Mouse (Mus musculus) frontal cortex, adult (tissue): ENCODE data around the gene Gnrhr.

Experiments
- ATAC-seq: cut with Nextera tagmentation; 2 replicates; pipeline ENCODE4 v1.9.2; 2017; ENCODE audit warnings: mild to moderate bottlenecking, moderate library complexity, mixed read lengths; ENCODE audit not compliant: low TSS enrichment

Gnrhr gene

DNA sequence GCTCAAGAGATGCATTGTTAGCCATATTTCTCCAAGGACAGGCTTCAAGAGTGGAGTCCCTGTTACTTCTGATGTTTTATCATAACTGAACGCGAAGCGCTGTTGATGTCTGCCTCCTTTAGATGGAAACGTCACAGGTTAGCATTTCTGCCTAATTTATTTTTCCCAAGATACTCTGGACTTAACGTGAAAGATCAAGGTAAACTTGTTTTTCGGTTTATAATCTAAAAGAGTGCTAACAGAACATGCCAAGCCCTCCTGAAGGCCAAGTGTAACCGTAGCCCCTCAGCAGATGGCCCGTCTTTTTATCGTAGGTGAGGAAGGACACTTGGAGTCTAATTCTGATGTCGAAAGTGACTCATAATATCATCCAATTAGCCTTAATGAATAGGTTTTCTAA, at the start of gene Gnrhr:
Gene Gnrhr, minus strand, starts transcription at position 101 of the 400 bp plus-strand sequence.
- no peak for ATAC-seq

- peak; percentile 92 for ATAC-seq
Observed at GRCm38 (mm10) chr5:86246559-86246958, 48.9 kb upstream of the Gnrhr start.

GRCm38 (mm10) chr5:86244880-86245279, 47.2 kb upstream of the Gnrhr start:
- ATAC-seq = no peak

DNA sequence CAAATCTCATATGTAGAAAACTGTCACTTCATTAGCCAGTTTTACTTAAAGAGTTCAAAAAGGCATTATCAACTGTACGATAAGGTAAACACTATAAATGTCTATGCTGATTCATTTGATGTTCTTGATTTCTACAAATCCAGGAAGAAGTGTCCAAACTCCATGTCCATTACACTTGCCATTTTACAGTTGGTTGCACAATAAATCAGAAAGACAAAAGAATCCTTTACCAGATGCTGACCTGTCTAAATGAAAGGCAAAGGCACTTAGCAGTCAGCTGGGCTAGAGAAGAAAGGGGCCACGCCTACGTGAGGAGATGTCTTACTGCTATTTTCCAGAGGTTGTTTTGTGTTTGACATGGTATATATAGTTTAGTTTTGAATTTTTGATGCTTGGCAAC, 46.6 kb upstream of the Gnrhr start:
- no peak for ATAC-seq

DNA sequence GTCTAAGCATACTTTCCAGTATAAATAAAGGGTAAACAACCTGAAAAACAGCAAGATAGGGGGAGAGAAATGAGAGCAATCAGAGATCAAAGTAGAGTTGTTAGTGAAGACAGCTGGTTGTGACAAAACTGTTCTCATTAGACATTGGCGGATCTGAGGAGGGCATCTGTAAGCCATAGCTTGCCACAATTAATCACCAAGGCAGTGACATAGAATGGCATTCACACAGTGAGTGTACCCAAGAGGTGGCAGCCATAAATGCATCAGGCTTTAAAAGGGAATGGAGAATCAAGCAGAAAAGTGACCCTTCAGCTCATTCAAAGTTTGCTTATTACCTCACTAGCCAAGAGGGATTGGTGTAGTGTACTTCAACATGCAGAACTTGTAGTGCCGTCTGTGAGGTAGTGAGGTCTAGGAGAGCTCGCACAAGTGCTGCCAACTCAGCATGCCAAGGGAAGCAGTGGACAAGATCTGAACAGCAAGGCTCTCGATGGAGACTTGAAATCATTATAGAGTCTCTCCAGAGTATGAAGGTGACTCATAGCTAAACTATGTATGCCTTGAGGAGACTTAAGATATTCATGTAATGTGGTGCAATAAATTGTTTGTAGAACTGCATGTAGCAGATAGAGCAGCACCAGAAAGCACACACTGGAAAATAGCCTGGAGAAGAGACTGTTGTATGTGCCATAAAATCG, 29.6 kb upstream of the Gnrhr start:
- ATAC-seq = no peak

GRCm38 (mm10) chr5:86191356-86191755, 6.3 kb downstream of the Gnrhr start:
- ATAC-seq = peak; percentile 88

DNA sequence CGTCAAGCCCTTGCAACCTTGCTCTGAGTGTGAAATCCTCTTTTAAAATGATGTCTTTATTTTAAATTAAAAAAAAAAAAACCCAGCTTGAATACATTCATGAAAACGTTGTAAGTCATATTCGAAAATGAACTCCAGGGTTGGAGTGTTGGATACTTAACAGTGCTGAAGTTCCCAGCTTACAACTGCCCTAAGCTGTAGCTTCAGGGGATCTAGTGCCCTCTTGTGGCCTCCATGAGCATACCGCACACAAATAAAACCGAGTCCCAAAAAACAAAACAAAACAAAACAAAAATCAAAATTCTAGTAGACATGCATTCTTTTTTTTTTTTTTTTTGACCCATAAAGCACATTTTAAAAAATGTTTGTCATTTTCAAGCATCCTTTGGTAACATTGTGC, 6.9 kb downstream of the Gnrhr start:
- ATAC-seq = peak; percentile 69; the same call in 1 of the 2 replicates

- ATAC-seq = no peak
Observed at GRCm38 (mm10) chr5:86190290-86190689, 7.4 kb downstream of the Gnrhr start.

DNA sequence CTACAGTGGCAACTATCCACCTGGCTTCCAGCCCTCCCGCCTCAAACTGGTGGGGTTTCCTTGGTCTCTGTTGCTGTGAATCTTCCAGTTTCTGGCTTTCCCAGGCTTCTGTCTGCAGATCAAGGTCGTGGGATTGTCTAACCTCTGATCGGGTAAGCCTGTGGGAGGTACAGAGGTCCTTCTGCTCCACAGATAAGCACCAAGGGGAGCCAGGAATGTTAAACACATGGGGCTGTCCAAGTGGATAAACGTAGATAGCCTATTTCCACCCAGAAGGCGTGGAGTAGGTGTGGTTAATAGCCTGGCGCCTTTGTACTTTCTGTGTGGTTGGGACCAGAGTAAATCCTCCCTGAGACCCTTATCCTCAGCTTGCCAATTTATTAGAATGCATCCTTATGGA, 10.3 kb downstream of the Gnrhr start:
- no peak for ATAC-seq

DNA sequence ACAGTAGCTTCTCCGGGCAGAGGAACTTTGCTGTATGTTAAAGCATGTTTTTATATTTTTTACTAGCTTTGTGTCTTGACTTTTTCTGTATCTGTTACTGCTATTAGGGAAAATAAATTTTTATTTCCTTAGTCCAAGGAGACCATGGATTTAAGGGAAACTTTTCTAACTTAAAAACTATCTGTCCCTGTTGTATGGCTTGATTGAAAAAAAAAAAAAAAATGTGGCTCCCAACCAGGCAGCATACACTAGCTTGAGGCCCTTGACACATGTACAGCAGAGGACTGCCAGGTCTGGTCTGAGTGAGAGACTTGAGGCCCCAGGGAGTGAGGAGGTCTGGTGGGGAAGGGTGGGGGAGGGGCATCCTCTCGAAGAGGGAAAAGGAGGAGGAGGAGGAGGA, 23.9 kb downstream of the Gnrhr start:
- ATAC-seq = no peak

DNA sequence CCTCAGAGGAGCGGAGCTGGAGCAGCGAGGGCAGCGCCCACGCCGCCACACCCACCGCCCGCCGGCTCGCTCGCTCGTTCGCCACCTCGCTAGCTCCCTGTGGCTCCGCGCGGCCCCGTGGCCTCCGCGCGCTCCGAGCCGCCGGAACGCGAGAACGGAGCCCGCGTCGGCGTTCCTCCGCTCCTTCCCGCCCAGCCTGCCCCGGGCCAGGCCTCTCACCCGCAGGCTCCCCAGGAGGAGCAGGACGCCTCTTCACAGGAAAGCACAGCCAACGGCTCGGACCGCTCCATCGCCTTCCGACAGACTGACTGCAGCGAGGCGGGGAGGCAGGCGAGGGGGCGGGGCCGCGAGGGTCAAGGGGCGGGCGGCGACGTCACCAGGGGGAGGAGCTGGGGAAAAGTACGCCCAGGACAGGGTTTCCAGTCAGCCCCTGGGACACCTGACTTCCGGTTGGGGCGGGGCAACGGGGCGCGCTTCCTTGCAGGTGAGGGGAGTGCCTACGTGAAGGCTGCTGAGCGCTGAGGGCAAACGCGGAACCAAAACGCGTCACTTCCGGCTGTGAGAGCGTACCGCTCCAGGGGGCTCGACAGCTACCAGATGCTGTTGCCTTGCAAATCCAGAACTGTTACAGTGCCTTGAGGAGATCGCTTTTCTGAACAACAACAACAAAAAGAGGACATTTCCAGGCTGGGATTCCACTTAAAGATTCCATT, 25.1 kb downstream of the Gnrhr start, which contains the start of gene Uba6:
Gene Uba6, minus strand, starts transcription at position 355 of the 713 bp plus-strand sequence.
- peak; percentile 98 for ATAC-seq

GRCm38 (mm10) chr5:86172088-86172448, 25.6 kb downstream of the Gnrhr start:
- peak; percentile 54 for ATAC-seq
